In genomic region chr12:77197121-77197599, GRCm38 (mm10) we compare ENCODE assay signal across 12 mouse cellular contexts. TPM values are rescaled to one million over a fixed set of nuclear protein-coding genes. Genes with fewer than 3 reads are reported as not detected.
DNase-seq lines count a peak whose midpoint lies in the region; ATAC-seq and TF ChIP-seq lines count a peak whose summit lies in the region.
"Had no signal": no experiment of that assay in that cellular context is flagged by ENCODE, and none has a peak within 500 bp of the region (broad histone marks: within the 10 kb centered on the region; RNA-seq: fewer than 3 reads in every experiment).

No protein-coding gene starts in this region.

- no peak overlapping the region for H3K9ac ChIP-seq in midbrain, postnatal 0 days (replicated peaks; ENCODE audit: low read length, poor library complexity, severe bottlenecking)
- no peak overlapping the region for H3K9ac ChIP-seq in midbrain, embryonic 16.5 days (ENCODE audit: low read depth, low read length)
- H3K9ac ChIP-seq in stomach, postnatal 0 days (ENCODE audit: low read length): no peak overlapping the region
- H3K9ac ChIP-seq: embryonic facial prominence, embryonic 13.5 days; liver, embryonic 14.5 days had no signal

- no peaks in the 10 kb centered on the region for H3K36me3 ChIP-seq in midbrain, postnatal 0 days (ENCODE audit: insufficient read depth, low read length)
- no peaks in the 10 kb centered on the region for H3K36me3 ChIP-seq in midbrain, embryonic 16.5 days (ENCODE audit: control insufficient read depth, insufficient read depth, low read length)
- no peaks in the 10 kb centered on the region for H3K36me3 ChIP-seq in stomach, postnatal 0 days (ENCODE audit: control insufficient read depth, insufficient read depth, low read length)
- H3K36me3 ChIP-seq: embryonic facial prominence, embryonic 13.5 days had no signal

- TF ChIP-seq EP300 in stomach, postnatal 0 days (optimal IDR thresholded peaks at IDR 0.05): no peak

- no peak for TF ChIP-seq CTCF in midbrain, postnatal 0 days (IDR thresholded peaks at IDR 0.05)
- TF ChIP-seq CTCF in stomach, postnatal 0 days (IDR thresholded peaks at IDR 0.05; ENCODE audit: low read depth): no peak

- WGBS in midbrain, postnatal 0 days: 66% methylated on average over 7 of the region's 7 CpGs
- 73% methylated on average over 7 of the region's 7 CpGs for WGBS in midbrain, embryonic 16.5 days
- WGBS in stomach, postnatal 0 days: 54% methylated on average over 7 of the region's 7 CpGs

- no peaks in the 10 kb centered on the region for H3K4me1 ChIP-seq in midbrain, postnatal 0 days (ENCODE audit: insufficient read depth, low read length)
- no peaks in the 10 kb centered on the region for H3K4me1 ChIP-seq in midbrain, embryonic 16.5 days (ENCODE audit: control insufficient read depth, insufficient read depth, low read length)
- no peaks in the 10 kb centered on the region for H3K4me1 ChIP-seq in stomach, postnatal 0 days (replicated peaks; ENCODE audit: control insufficient read depth, insufficient read depth)
- H3K4me1 ChIP-seq: embryonic facial prominence, embryonic 13.5 days had no signal

- peak; percentile 38 for DNase-seq in adrenal gland, postnatal 14 days
- DNase-seq in adrenal gland, adult 8-10 months: no peak
- peak; percentile 3 for DNase-seq in midbrain, postnatal 0 days (ENCODE audit: low spot score)
- DNase-seq in stomach, postnatal 0 days (ENCODE audit: low spot score): peak; percentile 72
- no peak for DNase-seq in gastrocnemius, postnatal 10 days
- no peak for DNase-seq in left cerebral cortex, adult 9 months (ENCODE audit: low spot score in 2 of 2)

- no peak overlapping the region for H3K4me3 ChIP-seq in midbrain, postnatal 0 days (ENCODE audit: low read depth, low read length)
- H3K4me3 ChIP-seq in midbrain, embryonic 16.5 days (ENCODE audit: low read depth, low read length): no peak overlapping the region
- no peak overlapping the region for H3K4me3 ChIP-seq in stomach, postnatal 0 days (ENCODE audit: low read depth, low read length)
- H3K4me3 ChIP-seq: embryonic facial prominence, embryonic 13.5 days; myocyte had no signal

- no peak overlapping the region for H3K27ac ChIP-seq in midbrain, postnatal 0 days (ENCODE audit: low read depth, low read length)
- H3K27ac ChIP-seq in midbrain, embryonic 16.5 days (ENCODE audit: low read length): no peak overlapping the region
- H3K27ac ChIP-seq in stomach, postnatal 0 days (replicated peaks): peak overlapping the region; percentile 78
- H3K27ac ChIP-seq: embryonic facial prominence, embryonic 13.5 days; hindbrain, postnatal 0 days; liver, embryonic 14.5 days had no signal

- no peak overlapping the region for H3K4me2 ChIP-seq in midbrain, postnatal 0 days (ENCODE audit: low read depth, low read length, poor library complexity, severe bottlenecking)
- no peak overlapping the region for H3K4me2 ChIP-seq in midbrain, embryonic 16.5 days (ENCODE audit: low read length)
- no peak overlapping the region for H3K4me2 ChIP-seq in stomach, postnatal 0 days (replicated peaks; ENCODE audit: low read depth)
- H3K4me2 ChIP-seq: embryonic facial prominence, embryonic 13.5 days had no signal

- 0 out of 2 replicates have a peak, but pooled peaks cover 5% of the 10 kb centered on the region for H3K9me3 ChIP-seq in midbrain, postnatal 0 days (ENCODE audit: low read length)
- no peaks in the 10 kb centered on the region for H3K9me3 ChIP-seq in midbrain, embryonic 16.5 days (replicated peaks; ENCODE audit: control insufficient read depth, low read length, poor library complexity, severe bottlenecking)
- no peaks in the 10 kb centered on the region for H3K9me3 ChIP-seq in stomach, postnatal 0 days (ENCODE audit: control insufficient read depth, low read length)

- H3K27me3 ChIP-seq in midbrain, postnatal 0 days (ENCODE audit: insufficient read depth, low read length): no peaks in the 10 kb centered on the region
- H3K27me3 ChIP-seq in midbrain, embryonic 16.5 days (ENCODE audit: control insufficient read depth, insufficient read depth, low read depth, low read length): no peaks in the 10 kb centered on the region
- no peaks in the 10 kb centered on the region for H3K27me3 ChIP-seq in stomach, postnatal 0 days (ENCODE audit: control insufficient read depth, insufficient read depth, low read length)
- H3K27me3 ChIP-seq: embryonic facial prominence, embryonic 13.5 days had no signal

- ATAC-seq in midbrain, postnatal 0 days (ENCODE audit: low FRiP score): no peak
- no peak for ATAC-seq in midbrain, embryonic 16.5 days
- ATAC-seq in common myeloid progenitor, adult 5-6 weeks (replicated peaks; ENCODE audit: low read depth, poor library complexity, severe bottlenecking): peak; percentile 39
- ATAC-seq in stomach, postnatal 0 days (ENCODE audit: low FRiP score, low TSS enrichment): peak; percentile 65
- ATAC-seq: hindbrain, postnatal 0 days had no signal

RNA-seq across cellular contexts. Expression of gene Fut8, which starts 40.8 kb away (rescaled TPM):
- 41.2 and 46.0 TPM in 2 replicates for total RNA-seq in adrenal gland, postnatal 14 days (2021)
- total RNA-seq in adrenal gland, adult 8-10 months (2022): 10 to 100 TPM; 38.1 to 45.6 (median 39.2) TPM
- 62.3 and 74.1 TPM in 2 replicates for total RNA-seq in midbrain, postnatal 0 days (2014; rRNA removed)
- polyA plus RNA-seq in midbrain, postnatal 0 days (2015; fragmentation: Nextera tagmentation; extraction: Ambion mirVana): 73.4 and 74.1 TPM in 2 replicates
- 68.8 and 69.5 TPM in 2 replicates for polyA plus RNA-seq in midbrain, embryonic 16.5 days (2015; fragmentation: Nextera tagmentation; extraction: Ambion mirVana)
- 188 and 193 TPM in 2 replicates for total RNA-seq in common myeloid progenitor, adult 5-6 weeks (2017)
- 28.6 and 29.5 TPM in 2 replicates for polyA plus RNA-seq in stomach, postnatal 0 days (2015; fragmentation: Nextera tagmentation; extraction: Ambion mirVana)
- 10 to 100 TPM; 24.9 to 26.8 TPM for total RNA-seq in gastrocnemius, postnatal 10 days (2021)

Comparison
In these comparisons a context has a peak if more than half of its experiments do, and no peak if none do; other contexts are left out.
1. DNase-seq: peak in adrenal gland, postnatal 14 days (single experiment), midbrain, postnatal 0 days (single experiment) and stomach, postnatal 0 days (single experiment); none in adrenal gland, adult 8-10 months (single experiment), gastrocnemius, postnatal 10 days (single experiment) and left cerebral cortex, adult 9 months (0 of 2).
2. ATAC-seq: peak in common myeloid progenitor, adult 5-6 weeks (single experiment) and stomach, postnatal 0 days (single experiment); none in midbrain, postnatal 0 days (single experiment) and midbrain, embryonic 16.5 days (single experiment).